Mouse (Mus musculus): ENCODE data around the gene Vmn2r85. TPM values are rescaled to one million over a fixed set of nuclear protein-coding genes. Genes with fewer than 3 reads are reported as not detected.
"Not testable (repeated sequence)": the region's sequence is repeated elsewhere in the genome, so short reads cannot be mapped to it uniquely, and the experiment has no call there.

The Vmn2r85 gene
- under 1 TPM; 0.32 to 0.48 TPM for total RNA-seq (2021)

GRCm38 (mm10) chr10:130429603-130430002 is at the start of gene Vmn2r85:
Gene Vmn2r85, minus strand, starts transcription at chr10:130429703.
- DNase-seq = not testable (repeated sequence)

DNA sequence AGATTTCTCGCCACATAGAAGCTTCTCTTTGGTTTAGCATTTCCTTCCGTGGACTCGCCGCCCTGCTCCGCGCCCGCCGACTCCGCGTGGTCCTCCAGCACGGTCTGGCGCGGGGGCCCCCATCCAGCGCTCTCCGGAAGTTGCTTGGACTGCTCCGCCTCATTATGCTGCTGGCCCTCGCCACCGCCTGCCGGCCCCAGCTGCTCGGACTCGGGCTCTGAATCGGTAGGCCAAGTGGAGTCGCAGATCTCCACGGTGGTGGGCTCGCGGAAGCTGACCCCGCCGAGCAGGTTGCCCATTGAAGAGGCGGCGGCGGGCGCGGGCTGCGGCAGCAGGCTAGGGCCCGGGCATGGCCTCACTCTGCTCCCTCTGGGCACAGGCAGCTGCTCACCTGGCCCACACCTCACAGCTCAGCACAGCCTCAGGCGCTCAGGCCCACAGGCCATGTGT is 40.8 kb upstream of the Vmn2r85 start:
- peak; percentile 4 to 6 for DNase-seq

- DNase-seq = not testable (repeated sequence)
These were observed 26.4 kb upstream of the Vmn2r85 start, which contains the start of gene Vmn2r86 for GRCm38 (mm10) chr10:130455950-130456349. Gene Vmn2r86, minus strand, starts transcription at chr10:130456050.

GRCm38 (mm10) chr10:130444776-130445175 is 15.3 kb upstream of the Vmn2r85 start:
- DNase-seq = no peak

GRCm38 (mm10) chr10:130434185-130434898 is 4.8 kb upstream of the Vmn2r85 start:
- DNase-seq = not testable (repeated sequence)

DNA sequence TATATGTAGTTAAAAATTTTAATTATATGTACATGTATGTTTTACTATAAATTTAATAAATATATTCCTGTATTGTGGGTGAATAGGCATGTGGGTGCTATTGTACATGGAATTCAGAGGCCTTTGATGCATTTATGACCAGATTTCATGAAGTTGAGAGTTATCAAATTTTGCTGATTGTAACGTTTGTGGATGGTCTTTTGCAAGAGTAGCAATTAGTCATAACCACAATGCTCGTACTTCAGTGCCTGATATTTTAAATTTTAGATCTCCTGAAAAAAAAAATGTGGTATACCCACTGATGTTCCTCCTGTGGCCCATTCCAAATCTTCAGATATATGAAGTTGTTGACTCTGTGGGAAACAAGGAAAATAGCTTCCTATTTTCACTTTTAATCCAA is 7.1 kb downstream of the Vmn2r85 start:
- DNase-seq = not testable (repeated sequence)

- DNase-seq = no peak
These were observed 9.1 kb downstream of the Vmn2r85 start for GRCm38 (mm10) chr10:130420401-130420800.

DNA sequence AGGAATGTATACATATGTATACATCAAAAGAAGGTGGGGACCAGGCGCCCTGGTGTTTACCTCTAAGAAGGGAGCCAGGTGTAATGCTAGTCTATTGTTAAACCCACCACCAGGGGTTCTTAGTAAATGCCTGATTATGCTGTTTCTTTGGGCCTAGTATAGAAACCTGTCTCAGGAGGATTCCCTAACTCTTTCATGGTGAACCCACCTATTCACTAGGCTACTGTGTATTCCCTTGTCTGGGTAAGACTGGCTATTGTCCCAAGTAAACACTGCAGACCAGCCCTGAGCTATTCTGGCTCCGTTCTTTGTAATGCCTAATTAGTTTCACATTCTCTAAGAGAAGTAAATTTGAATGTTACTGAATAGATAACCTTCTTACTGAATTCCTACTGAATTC is 9.5 kb downstream of the Vmn2r85 start:
- not testable (repeated sequence) for DNase-seq

DNA sequence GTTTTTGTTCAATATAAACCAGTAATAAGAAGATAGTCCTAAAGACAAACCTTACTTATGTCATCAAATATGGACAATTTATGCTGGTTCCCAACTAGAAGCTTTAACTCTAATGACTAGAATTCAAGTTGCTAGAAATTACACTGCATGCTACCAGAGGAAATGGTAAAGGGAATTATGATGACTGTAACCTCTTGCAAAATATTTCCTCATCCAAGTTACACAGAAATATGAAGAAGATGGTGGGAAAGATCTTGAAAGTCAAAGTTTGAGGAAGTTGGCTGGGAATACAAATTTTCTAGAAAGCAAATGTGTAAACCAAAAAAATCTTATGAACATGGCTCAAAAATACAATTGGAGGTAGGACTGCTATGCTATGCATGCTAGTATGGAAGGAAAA is 13.2 kb downstream of the Vmn2r85 start:
- DNase-seq = not testable (repeated sequence)

GRCm38 (mm10) chr10:130412167-130412698 is 17.3 kb downstream of the Vmn2r85 start:
- DNase-seq = not testable (repeated sequence)

- no peak for DNase-seq
These were observed 35.3 kb downstream of the Vmn2r85 start, which contains the start of gene Vmn2r84 for GRCm38 (mm10) chr10:130394232-130394631. Gene Vmn2r84, minus strand, starts transcription at chr10:130394332.

DNA sequence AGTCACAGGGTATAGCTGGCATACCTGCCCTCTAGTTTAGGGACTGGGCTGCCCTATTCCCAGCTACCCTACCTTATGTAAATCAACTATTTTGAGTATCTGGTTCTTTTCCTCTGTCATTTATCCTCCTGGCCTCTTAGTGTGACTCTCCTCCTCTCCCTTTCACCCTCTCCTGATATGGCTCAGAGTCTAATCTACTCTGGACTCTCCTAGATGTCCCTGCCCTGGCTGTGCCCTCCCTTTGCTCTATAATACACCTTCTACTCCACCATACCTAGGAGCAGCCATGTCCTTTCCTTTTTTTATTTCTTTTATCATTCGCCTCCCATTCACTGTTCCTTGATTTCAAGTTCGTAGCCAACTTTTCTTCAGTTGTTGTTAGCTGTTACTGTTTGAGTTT is 54.4 kb downstream of the Vmn2r85 start:
- DNase-seq = no peak

DNA sequence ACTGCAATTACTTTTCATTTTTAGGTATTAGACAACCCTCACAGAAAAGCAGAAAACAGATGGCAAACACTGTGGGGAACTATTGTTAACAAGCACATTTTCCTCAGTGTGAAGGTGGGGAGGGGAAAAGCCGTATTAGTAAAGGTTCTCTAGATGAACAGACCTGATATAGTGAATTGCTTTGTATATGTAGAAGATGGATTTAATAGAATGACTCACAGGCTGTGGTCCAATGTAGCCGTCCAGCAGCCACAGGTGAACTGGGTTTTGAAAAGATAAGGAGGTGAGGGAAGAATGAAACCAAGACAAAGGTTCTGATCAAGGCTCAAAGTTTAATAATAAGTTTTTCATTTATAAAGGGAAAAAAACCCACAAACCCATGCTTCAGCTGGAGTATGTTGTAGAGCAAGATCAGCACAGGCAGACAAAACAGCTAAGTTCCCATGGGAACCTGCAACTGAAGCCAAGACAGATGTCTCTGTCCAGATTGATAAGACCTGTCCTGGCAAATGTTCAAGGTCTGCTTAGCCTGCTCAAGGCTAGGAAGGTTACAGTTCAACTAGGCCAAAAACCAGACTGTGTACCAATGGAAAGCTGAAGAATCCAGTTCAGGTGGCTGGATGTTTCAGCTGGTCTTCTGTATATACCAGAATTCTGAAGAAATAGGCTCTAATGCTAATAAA is 56.9 kb downstream of the Vmn2r85 start:
- DNase-seq = no peak

GRCm38 (mm10) chr10:130371644-130372043 is 57.9 kb downstream of the Vmn2r85 start:
- DNase-seq = no peak

- DNase-seq = no peak
These were observed 59.4 kb downstream of the Vmn2r85 start for GRCm38 (mm10) chr10:130370005-130370682.

DNA sequence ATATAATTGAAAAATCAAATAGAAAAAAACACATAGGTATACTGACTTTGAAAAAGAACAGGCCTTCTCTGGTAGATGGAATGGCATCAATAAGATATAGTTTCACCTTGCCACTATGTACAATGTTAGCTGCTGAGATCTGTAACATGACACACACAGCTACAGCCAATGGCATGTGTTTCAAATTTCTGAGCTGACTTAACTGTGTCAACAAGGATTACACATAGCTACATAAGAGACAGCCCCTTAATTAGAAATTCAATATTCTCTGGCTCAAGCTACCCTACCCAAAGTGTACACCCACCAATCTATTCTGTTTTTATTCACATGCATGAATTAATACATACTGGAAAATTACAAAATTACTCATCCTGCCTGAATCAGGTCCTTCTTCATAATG is 61.1 kb downstream of the Vmn2r85 start:
- DNase-seq = no peak

DNA sequence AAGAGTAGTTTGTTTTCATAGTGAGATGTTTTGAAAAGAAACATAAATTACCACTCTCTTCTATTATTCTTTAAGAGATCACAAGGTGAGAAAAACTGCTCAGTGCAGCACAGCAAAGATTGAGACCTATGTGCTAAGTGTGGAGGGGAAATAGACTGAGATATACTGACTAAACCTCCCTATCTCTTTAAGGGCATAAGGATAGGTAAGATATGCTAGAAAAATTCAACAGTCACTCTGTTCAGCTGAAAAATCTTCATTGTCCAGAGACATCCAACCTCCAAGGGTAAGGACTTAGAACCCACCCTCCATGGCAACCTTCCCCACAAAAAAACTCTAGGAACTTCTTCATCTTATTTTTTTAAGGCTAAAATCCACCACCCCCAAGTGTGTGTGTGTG is 64.7 kb downstream of the Vmn2r85 start:
- no peak for DNase-seq

Other genes starting within 250 kb of the Vmn2r85 start
- not detected for gene Olfr826, start 245.5 kb downstream of the Vmn2r85 start, total RNA-seq (2021)
- gene Olfr827, start 215.3 kb downstream of the Vmn2r85 start, total RNA-seq (2021) = not detected
- under 1 TPM; 0.17 to 0.18 TPM for gene Neurod4, start 149.5 kb downstream of the Vmn2r85 start, total RNA-seq (2021)
- 1 to 10 TPM in 1 of 2 experiments, under 1 TPM in 1; 0.82 to 1.3 TPM for gene Tespa1, start 106.8 kb downstream of the Vmn2r85 start, total RNA-seq (2021)
- under 1 TPM; 0.12 to 0.20 TPM for gene Vmn2r84, start 35.4 kb downstream of the Vmn2r85 start, total RNA-seq (2021)
- gene Vmn2r86, start 26.3 kb upstream of the Vmn2r85 start, total RNA-seq (2021) = under 1 TPM; 0.17 to 0.25 TPM
- gene Vmn2r87, start 67.7 kb upstream of the Vmn2r85 start, total RNA-seq (2021) = under 1 TPM; 0.57 to 0.61 TPM